ENCODE assay signal across 9 mouse cellular contexts in genomic region chr5:111421424-111421823, GRCm38 (mm10). TPM values are rescaled to one million over a fixed set of nuclear protein-coding genes. Genes with fewer than 3 reads are reported as not detected.
DNase-seq lines count a peak whose midpoint lies in the region; ATAC-seq and TF ChIP-seq lines count a peak whose summit lies in the region.
"Had no signal": no experiment of that assay in that cellular context is flagged by ENCODE, and none has a peak within 500 bp of the region (broad histone marks: within the 10 kb centered on the region; RNA-seq: fewer than 3 reads in every experiment).

No protein-coding gene starts in this region.

- WGBS in lung, embryonic 14.5 days = 81% methylated on average over 15 of the region's 15 CpGs
- WGBS in forebrain, embryonic 13.5 days = 45% methylated on average over 15 of the region's 15 CpGs
- WGBS in limb, embryonic 12.5 days = 73% methylated on average over 15 of the region's 15 CpGs
- 71% methylated on average over 15 of the region's 15 CpGs for WGBS in stomach, embryonic 14.5 days

- peak overlapping the region; percentile 98; the same call in 1 of the 2 replicates for H3K4me2 ChIP-seq in lung, embryonic 14.5 days
- H3K4me2 ChIP-seq in forebrain, embryonic 13.5 days = peak overlapping the region; percentile 96
- H3K4me2 ChIP-seq in limb, embryonic 12.5 days = peak overlapping the region; percentile 90
- H3K4me2 ChIP-seq in stomach, embryonic 14.5 days (replicated peaks; ENCODE audit: low read depth, low read length) = peak overlapping the region; percentile 92

- H3K4me3 ChIP-seq in lung, embryonic 14.5 days (ENCODE audit: low read depth, low read length) = no peak overlapping the region; the same call in 1 of the 2 replicates
- peak overlapping the region; percentile 98 for H3K4me3 ChIP-seq in forebrain, embryonic 13.5 days
- H3K4me3 ChIP-seq in limb, embryonic 12.5 days (replicated peaks) = peak overlapping the region; percentile 65
- H3K4me3 ChIP-seq in stomach, embryonic 14.5 days (ENCODE audit: low read depth, low read length) = peak overlapping the region; percentile 92

- no peak for TF ChIP-seq CTCF in lung, embryonic 14.5 days (IDR thresholded peaks at IDR 0.05; ENCODE audit: low read depth)

- ATAC-seq in lung, embryonic 14.5 days (ENCODE audit: insufficient read depth) = no peak
- ATAC-seq in forebrain, embryonic 13.5 days = no peak
- no peak for ATAC-seq in limb, embryonic 12.5 days (ENCODE audit: insufficient number of reproducible peaks, insufficient read depth, low FRiP score, low TSS enrichment, low read depth)
- no peak for ATAC-seq in stomach, embryonic 14.5 days (ENCODE audit: insufficient number of reproducible peaks, insufficient read depth, low FRiP score, low read depth)

- peaks cover 34% of the 10 kb centered on the region for H3K27me3 ChIP-seq in lung, embryonic 14.5 days (ENCODE audit: insufficient read depth, low read length)
- no peaks in the 10 kb centered on the region for H3K27me3 ChIP-seq in forebrain, embryonic 13.5 days
- H3K27me3 ChIP-seq in limb, embryonic 12.5 days = peaks cover 70% of the 10 kb centered on the region
- no peaks in the 10 kb centered on the region for H3K27me3 ChIP-seq in stomach, embryonic 14.5 days (ENCODE audit: control insufficient read depth, insufficient read depth, low read length)

- peaks cover 27% of the 10 kb centered on the region for H3K4me1 ChIP-seq in lung, embryonic 14.5 days (ENCODE audit: insufficient read depth)
- H3K4me1 ChIP-seq in forebrain, embryonic 13.5 days = peaks cover 68% of the 10 kb centered on the region
- H3K4me1 ChIP-seq in limb, embryonic 12.5 days (replicated peaks) = peaks cover 79% of the 10 kb centered on the region
- peaks cover 57% of the 10 kb centered on the region for H3K4me1 ChIP-seq in stomach, embryonic 14.5 days (ENCODE audit: control insufficient read depth, insufficient read depth, low read length)

- no peak for DNase-seq in lung, embryonic 14.5 days
- no peak for DNase-seq in lung, adult 18-20 months
- no peak for DNase-seq in gastrocnemius, adult 8-10 months (ENCODE audit: low spot score in 2 of 2)
- no peak for DNase-seq in left cerebral cortex, postnatal 14 days (ENCODE audit: low spot score in 2 of 2)
- no peak for DNase-seq in embryo, embryonic 11 days
- DNase-seq: layer of hippocampus, postnatal 36 days had no signal

- intact Hi-C loops in left cerebral cortex, postnatal 14 days (cut with DNase I) = loop anchor here (5.0 kb wide), 1 partner anchor 161 kb away; no protein-coding TSS in a partner anchor

- H3K36me3 ChIP-seq in lung, embryonic 14.5 days (ENCODE audit: insufficient read depth) = peaks cover 38% of the 10 kb centered on the region
- H3K36me3 ChIP-seq in forebrain, embryonic 13.5 days (ENCODE audit: poor library complexity, severe bottlenecking) = peaks cover 71% of the 10 kb centered on the region
- H3K36me3 ChIP-seq in limb, embryonic 12.5 days = peaks cover 44% of the 10 kb centered on the region
- peaks cover 22% of the 10 kb centered on the region; the same call in 1 of the 2 replicates for H3K36me3 ChIP-seq in stomach, embryonic 14.5 days (ENCODE audit: control insufficient read depth, insufficient read depth, low read length)

- H3K9ac ChIP-seq in lung, embryonic 14.5 days = 0 out of 2 replicates have a peak overlapping the region, but pooled peaks have one; percentile 16
- peak overlapping the region; percentile 100 for H3K9ac ChIP-seq in forebrain, embryonic 13.5 days
- H3K9ac ChIP-seq in limb, embryonic 12.5 days (replicated peaks) = peak overlapping the region; percentile 84; the same call in 1 of the 2 replicates
- H3K9ac ChIP-seq in stomach, embryonic 14.5 days (replicated peaks; ENCODE audit: low read depth, low read length) = no peak overlapping the region

- no peak overlapping the region for H3K27ac ChIP-seq in lung, embryonic 14.5 days (ENCODE audit: low read depth)
- peak overlapping the region; percentile 99 for H3K27ac ChIP-seq in forebrain, embryonic 13.5 days
- H3K27ac ChIP-seq in limb, embryonic 12.5 days = no peak overlapping the region
- H3K27ac ChIP-seq in stomach, embryonic 14.5 days (ENCODE audit: low read length) = no peak overlapping the region

- no peaks in the 10 kb centered on the region for H3K9me3 ChIP-seq in lung, embryonic 14.5 days (ENCODE audit: low read depth, low read length)
- H3K9me3 ChIP-seq in forebrain, embryonic 13.5 days (replicated peaks) = no peaks in the 10 kb centered on the region
- no peaks in the 10 kb centered on the region for H3K9me3 ChIP-seq in limb, embryonic 12.5 days
- no peaks in the 10 kb centered on the region for H3K9me3 ChIP-seq in stomach, embryonic 14.5 days (ENCODE audit: control insufficient read depth, low read depth, low read length)

RNA-seq across cellular contexts. Expression of gene Mn1, which starts 4.3 kb away (rescaled TPM):
- 8.9 and 9.7 TPM in 2 replicates for polyA plus RNA-seq in lung, embryonic 14.5 days (2014; fragmentation: Nextera tagmentation; extraction: Ambion mirVana)
- polyA plus RNA-seq in forebrain, embryonic 13.5 days (2015; fragmentation: Nextera tagmentation; extraction: Ambion mirVana) = 81.0 and 89.3 TPM in 2 replicates
- polyA plus RNA-seq in limb, embryonic 12.5 days (2016; fragmentation: Nextera tagmentation; extraction: Ambion mirVana) = 14.9 and 15.0 TPM in 2 replicates
- polyA plus RNA-seq in stomach, embryonic 14.5 days (2014; fragmentation: Nextera tagmentation; extraction: Ambion mirVana) = 17.0 and 18.1 TPM in 2 replicates
- total RNA-seq in gastrocnemius, adult 8-10 months (2022) = 10 to 100 TPM; 28.0 to 63.4 (median 39.8) TPM
- 10 to 100 TPM; 62.1 to 66.1 TPM for total RNA-seq in left cerebral cortex, postnatal 14 days (2021)
